Mouse (Mus musculus): ENCODE results near the gene Klhl2. TPM values are rescaled to one million over a fixed set of nuclear protein-coding genes. Genes with fewer than 3 reads are reported as not detected.

Klhl2 gene
- total RNA-seq, 2 experiments from 2014 or later: 266 to 309 TPM

DNA sequence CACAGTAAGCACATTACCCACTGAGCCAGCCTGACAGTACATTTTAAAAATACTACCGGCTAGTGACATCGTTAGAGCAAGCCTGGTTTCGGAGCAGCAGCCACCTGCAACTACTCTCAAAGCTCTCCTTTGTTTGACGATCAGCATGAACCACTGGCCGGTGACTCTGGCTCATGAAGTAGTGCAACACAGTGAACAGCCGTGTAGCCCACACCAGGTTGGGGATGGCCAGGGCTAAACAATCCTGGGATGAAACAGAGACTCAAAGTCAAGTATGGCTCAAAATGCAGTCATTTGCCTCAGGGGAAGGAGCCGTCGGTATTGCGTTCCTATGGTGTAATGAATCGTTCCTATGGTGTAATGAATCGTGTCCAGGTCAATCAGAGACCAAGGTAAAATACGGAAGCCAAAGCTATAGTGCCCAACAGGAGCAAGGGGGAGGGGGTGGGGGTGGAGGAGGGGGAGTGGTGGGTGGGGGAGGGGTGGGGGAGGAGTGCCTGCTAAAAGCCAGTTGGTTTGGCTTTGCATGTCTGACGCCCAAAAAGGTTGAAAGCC lies 17.2 kb downstream of the Klhl2 start:
- no peak for DNase-seq (ENCODE audit: extremely low spot score in 1 of 2, low spot score in 1 of 2)

DNA sequence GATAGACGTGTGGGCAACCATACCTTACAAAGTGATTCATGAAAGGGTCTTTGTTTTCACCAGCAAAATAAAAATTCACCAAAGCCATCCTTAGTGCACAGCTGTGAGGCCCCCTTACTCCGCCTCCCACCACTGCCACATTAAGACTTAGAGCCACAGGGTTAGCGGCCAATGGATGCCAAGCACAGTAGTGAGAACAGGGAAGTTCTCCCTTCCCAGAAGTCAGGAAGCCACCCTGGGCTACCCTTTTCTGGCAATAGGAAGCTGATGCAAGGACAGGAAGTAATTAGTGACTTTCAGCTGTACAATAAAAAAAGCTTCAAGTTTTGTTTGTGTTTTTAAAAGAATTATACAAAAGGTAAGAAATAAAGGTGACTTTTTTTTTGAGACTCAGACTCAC lies 18.2 kb downstream of the Klhl2 start:
- no peak for DNase-seq (ENCODE audit: extremely low spot score in 1 of 2, low spot score in 1 of 2)

DNA sequence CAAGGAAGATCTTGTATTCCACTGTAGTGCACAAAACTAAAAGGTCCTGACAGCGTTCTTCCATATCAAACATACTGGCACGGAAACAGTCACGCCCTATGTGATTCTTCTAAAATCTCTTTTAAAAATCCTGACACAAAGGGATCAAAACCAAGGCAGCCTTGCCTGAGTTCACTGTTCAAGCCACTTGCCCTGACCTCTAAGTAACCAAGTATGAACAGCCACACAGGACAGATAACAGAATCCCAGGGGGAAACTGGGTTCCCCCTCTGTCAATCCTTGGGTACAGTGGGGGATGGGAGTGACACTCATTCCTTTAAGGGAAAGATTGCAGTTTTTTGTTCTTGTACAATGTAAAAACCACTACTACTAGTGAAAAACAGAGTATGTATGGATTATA lies 19.9 kb downstream of the Klhl2 start:
- DNase-seq (ENCODE audit: extremely low spot score in 1 of 2, low spot score in 1 of 2): no peak

DNA sequence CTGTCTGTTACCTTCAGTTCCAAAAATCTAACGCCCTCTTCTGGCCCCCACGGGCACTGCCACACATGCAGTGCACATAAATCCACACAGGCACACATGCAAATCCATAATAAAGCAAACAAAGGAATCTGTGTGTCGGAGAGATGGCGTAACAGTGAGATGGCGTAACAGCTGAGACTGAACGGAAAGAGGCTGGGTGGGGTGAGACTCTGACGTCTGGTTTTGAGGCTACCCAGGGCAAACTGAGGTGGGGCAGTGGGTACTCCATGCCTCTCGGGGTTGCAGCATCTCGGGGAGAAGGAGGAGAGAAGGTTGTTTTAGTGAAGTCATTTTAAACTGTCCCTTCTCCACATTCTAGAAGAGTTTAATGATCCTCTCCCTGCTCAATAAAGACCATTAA lies 20.4 kb downstream of the Klhl2 start:
- no peak for DNase-seq (ENCODE audit: extremely low spot score in 1 of 2, low spot score in 1 of 2)

DNA sequence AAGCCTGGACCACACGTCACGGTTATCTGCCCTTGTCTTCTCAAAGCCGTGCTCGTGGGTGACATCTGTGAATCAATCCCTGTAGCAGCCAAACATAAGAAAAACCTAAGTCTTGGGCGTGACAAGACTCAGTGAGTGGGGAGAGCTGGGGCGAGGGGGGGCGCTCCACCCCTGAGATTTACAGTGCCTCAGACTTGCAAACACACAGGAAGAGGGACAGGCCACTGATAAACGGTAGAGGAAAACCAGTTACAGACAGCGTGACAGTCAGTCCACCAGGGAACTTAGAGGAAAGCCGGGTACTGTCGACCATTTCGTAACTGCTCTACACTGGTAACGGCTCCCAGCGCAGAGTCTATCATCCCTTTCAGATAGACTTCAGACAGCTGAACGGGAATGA lies 21.4 kb downstream of the Klhl2 start:
- DNase-seq (ENCODE audit: extremely low spot score in 1 of 2, low spot score in 1 of 2): no peak

DNA sequence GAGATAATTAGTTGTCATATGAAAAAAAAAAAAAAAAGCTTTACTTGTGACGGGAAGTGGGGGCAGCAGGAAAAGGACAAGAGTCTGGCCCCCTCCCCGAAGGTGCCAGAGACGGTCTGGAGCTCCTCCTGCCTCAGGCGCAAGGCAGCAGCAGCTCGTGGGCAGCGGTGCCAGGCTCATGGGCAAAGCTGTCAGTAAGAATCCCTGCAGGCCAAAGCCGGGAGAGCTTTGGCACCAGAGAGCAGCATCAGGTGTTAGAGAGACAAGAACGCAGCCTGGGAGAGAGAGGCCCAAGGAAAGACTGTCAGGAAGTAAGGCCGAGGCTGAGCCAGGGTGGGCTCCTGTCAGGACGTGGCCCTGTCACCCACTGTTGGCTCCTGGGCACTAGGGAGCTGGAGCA lies 22.5 kb downstream of the Klhl2 start:
- DNase-seq (ENCODE audit: extremely low spot score in 1 of 2, low spot score in 1 of 2): no peak

DNA sequence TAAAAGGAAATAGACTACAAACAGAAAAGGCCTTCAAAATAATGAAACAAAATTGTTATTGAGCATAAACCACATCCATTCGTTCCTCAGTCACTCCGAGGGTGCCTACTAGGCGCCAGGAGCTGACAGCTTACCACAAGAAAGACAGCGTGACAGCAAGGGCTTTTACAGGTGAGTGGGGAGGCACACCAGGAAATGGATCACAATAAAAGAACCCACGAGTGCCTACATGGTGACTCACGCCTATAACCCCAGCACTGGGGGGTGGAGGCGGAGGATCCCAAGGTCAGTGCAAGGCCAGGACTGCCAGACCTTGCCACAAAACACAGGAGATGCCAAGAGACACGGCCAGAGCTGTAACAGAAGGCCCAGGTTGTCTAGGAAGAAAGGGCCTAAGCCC lies 23.4 kb downstream of the Klhl2 start:
- DNase-seq (ENCODE audit: extremely low spot score in 1 of 2, low spot score in 1 of 2): no peak

DNA sequence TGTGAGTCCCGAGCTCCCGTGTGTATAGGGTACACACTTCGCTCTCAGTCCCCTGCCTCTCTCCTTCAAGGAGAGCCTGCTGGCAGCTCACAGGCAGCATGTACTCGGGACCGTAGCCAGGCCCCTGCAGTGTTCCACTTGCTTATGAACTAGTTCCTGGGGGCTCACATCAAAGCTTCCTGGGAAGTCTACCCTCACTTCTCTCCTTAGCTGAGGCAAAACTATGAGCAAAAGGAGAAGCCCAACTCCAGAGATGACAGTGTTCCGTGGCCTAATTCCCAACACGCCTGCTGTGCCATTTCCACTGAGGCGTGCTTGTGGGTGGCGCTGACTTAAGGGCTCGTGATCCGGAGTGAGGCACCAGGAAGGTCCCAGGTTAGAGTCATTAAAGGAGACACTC lies 25.9 kb downstream of the Klhl2 start:
- no peak for DNase-seq (ENCODE audit: extremely low spot score in 1 of 2, low spot score in 1 of 2)

DNA sequence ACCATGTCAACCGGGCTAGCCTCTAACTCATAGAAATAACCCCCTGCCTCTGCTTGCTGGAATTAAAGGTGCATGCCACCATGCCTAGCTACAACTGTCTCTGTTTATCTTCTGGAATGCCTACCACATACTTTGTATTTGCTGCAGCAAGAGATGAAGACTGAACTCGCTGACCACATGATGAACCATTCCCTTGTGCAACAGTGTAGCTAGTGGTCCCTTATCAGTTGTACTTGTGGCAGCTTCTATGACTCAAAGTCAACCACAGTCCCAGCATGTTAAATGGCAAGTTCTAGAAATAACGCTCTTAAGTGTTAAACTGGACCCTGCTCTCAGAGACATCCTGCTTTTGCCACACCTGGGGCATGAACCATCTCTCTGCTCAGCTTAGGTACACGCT lies 28.9 kb downstream of the Klhl2 start:
- DNase-seq (ENCODE audit: extremely low spot score in 1 of 2, low spot score in 1 of 2): no peak

DNA sequence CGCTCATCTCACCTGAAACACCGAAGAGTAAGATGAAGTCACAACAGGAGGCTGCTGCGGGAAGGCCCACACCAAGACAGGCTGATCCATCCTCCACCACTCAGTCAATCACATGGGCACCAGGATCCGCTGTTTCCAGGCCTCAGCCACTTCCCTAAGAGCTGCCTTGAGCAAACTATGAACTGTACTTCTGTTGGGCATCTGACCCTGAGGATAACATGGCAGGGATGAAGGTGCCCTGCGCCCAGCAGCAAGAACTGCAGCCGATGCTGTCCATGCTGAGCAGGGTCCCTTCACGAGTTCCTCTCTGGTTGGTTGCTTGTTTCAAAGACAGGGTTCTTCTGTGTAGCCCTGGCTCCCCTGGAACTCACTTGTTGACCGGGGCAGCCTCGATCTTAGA lies 38.0 kb downstream of the Klhl2 start:
- no peak for DNase-seq (ENCODE audit: extremely low spot score in 1 of 2, low spot score in 1 of 2)

DNA sequence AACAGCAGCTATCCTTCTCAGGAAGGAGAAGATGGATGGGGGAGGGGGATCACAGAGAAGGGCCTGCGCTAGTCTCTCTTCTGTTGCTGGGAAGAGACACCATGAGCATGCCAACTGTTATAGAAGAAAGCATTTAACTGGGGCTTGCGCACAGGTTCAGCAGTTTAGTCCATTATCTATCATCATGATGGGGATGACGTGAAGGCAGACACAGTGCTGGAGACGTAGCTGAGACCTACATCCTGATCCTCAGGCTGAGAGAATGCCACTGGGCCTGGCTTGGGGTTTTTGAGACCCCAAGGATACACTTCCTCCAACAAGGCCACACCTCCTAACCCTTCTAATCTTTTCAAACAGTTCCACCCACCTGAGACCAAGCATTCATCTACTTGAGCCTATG lies 38.7 kb downstream of the Klhl2 start:
- no peak for DNase-seq (ENCODE audit: extremely low spot score in 1 of 2, low spot score in 1 of 2)

DNA sequence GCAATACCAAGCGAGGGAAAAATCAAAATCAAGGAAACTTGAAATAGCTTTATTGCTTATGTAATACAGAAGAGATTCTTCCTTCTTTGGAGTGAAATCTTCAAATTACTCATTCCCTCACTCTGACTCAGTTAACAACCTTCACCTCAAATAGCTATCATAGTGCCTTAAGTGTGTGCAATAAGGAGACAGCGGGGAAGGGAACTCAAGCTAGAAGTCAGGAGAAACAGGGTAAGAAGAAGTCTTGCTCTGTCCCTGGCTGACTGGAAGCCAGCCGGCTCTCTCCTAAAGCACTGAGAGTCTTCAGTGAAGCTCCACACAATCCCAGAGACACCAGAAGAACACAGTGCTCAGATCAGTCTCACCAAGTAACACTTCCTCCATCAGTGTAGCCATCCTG lies 43.3 kb downstream of the Klhl2 start:
- DNase-seq (ENCODE audit: extremely low spot score in 1 of 2, low spot score in 1 of 2): no peak

DNA sequence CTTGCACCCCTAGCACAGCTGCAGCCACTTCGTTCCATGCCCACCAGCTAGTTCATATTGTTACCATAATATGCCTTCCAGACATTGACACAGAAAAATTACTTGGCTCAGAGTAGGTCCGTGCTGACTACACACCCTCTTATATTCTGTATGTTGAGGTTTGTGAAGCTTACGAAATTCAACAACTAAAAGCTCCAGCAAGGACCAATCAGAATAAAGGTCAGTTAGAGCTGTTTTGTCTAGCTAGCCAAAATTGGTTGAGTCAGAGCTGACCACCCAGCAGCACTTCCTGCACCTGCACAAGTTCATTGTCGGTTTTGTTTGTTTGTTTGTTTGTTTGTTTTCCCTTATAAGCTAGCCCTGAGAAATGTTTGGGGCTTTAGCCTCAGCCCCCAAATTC lies 44.8 kb downstream of the Klhl2 start:
- no peak for DNase-seq (ENCODE audit: extremely low spot score in 1 of 2, low spot score in 1 of 2)

DNA sequence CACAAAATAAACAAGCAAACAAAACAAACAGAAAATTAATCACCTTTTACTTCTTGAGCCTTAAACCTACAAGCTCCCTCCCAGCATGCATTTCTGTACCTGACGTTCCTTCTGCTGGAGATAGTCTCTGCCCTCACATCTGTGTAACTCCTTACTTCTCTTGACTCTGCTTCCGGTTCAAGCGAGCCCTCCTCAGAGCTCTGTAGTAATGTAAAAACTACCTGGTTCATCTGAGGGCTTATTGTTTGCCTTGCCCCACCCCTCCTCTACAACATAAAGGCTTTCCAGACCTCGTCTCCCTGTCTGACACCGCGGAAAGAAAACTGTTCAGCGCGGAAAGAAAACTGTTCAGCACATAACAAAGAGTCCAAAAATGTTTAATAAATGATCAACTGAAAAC lies 50.5 kb downstream of the Klhl2 start:
- DNase-seq (ENCODE audit: extremely low spot score in 1 of 2, low spot score in 1 of 2): no peak

DNA sequence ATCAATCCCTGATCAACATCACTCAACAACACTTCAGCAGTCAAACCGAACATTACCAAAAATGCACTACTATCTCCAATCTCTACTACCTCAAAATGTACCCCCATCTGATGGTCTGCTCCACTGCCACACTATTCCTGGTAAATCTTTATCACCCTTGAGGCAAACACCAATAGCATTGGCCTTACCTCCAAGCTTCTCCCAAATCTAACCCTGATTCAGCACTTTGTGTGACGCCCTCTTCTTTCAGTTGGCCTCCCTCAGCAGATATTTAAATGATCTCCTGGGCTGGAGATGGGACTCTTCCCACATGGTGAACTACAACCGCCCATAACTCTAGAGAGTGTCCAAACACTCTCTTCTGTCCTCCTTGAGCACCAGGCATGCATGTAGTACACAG lies 51.3 kb downstream of the Klhl2 start:
- no peak for DNase-seq (ENCODE audit: extremely low spot score in 1 of 2, low spot score in 1 of 2)

DNA sequence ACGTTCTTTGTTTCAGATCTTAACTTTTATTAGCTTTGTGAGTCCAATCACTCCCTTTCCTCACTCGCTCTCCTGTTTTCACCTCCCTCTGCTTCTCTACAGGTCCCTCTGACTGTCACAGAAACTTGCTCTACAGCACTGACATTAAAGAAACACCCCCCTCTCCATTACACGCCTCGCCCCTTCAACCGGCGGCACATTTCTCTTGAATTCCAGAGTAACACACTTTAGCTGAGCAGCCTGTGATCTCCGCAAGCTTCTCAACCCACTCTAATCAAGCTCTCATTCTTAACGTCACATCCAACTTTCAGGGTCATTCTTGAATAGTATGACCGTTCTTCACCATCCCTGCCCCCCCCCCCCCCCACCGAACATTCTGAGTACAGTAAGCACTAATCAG lies 52.1 kb downstream of the Klhl2 start:
- no peak for DNase-seq (ENCODE audit: extremely low spot score in 1 of 2, low spot score in 1 of 2)

DNA sequence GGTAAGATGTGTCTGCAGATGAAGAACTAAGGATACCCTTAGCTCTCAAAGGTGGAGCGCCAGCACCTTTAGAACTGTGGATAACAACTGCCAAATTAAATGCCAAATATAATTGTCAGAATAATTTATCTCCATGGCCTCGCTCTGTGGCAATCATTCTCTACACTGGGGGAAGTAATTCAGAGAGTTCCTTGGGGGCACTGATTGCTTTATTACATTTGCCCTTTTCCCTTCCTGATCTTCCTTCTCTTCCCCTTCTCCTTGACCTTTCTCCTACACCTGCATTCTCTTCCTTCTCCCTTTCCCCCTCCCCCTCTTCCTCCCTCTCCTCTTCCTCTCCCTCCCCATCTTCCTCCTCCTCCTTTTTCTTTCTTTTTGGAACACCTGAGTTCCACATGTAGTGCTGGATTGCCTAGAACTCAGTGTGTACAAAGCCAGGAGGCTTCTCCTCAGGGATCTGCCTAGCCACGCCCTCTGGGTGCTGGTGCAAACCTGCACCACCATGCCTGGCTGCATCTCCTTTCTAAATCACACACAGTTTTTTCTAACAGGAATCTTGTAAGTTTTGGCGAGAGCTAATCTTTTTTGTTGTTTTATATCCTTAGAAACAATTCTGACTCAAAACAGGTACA lies 58.5 kb downstream of the Klhl2 start:
- DNase-seq (ENCODE audit: extremely low spot score in 1 of 2, low spot score in 1 of 2): no peak

DNA sequence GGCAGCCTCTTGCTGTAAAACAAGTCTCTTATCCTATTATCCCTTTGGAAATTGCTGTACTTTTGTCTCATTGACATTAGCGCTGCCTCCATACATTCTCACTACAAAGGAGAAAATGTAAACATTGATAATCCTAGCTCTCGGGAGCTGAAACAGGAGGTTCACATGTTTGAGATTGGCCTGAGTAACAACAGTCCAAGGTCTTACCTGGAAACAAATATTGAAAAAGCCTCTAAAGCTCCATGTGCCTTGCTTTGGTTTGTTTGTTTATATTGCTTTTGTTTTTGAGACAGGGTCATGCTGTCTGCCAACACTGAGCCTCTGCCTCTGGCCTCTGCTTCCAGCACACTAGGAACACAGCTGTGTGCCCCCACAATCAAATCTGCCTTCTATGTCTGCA lies 59.4 kb downstream of the Klhl2 start:
- DNase-seq (ENCODE audit: extremely low spot score in 1 of 2, low spot score in 1 of 2): no peak

DNA sequence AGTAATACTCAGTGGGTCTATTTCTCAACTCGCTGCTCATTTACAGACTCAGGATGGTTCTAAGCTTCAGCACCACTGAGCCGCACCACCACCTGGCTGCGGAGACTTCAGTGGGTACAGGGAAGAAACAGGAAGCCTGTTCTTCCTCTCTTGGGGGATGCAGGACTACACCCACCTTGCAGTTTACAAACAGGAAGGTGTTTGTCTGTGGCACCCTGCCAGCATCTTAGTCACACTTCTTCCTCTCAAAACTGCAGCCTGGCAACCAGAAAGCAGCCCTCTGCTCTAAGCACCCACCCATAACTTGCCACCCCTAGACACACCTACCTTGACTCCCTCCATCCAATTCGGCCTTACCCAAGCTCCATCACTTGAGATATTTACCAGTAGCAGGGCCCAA lies 61.1 kb downstream of the Klhl2 start:
- DNase-seq (ENCODE audit: extremely low spot score in 1 of 2, low spot score in 1 of 2): no peak

DNA sequence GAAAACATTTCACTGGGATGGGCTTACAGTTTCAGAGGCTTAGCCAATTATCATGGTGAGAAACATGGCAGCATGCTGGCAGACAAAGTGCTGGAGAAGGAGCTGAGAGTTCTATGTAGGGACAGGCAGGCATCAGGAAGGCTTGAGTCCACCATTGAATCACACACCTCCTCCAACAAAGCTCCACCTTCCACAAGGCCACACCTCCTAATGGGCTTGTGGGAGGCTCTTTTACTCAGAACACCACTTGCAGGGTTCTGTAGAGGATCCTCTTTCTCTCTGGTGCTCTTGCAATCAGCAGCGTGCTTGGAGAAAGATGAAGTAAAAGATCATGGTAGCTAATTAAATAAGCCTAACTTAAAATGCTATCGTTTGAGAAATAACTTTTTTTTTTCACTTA lies 63.0 kb downstream of the Klhl2 start:
- no peak for DNase-seq (ENCODE audit: extremely low spot score in 1 of 2, low spot score in 1 of 2)

DNA sequence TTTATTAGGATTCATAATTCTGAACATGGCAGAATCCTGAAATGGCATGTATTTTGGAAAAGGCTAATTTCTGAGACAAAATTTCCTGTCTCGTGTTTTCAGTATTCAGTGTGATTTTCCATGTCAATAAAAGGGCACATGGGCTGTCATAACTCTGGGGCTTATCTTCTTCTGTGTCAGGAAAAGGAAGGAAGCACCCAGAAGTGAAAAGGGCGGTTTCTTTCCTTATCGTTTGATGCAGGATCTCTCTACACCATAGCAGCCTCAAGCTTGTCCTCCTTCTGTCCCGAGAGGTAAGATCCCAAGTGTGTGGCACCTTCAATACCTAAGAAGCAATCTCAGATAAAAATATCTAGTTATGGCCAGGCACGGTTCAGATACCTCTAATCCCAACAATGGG lies 65.6 kb downstream of the Klhl2 start:
- no peak for DNase-seq (ENCODE audit: extremely low spot score in 1 of 2, low spot score in 1 of 2)

DNA sequence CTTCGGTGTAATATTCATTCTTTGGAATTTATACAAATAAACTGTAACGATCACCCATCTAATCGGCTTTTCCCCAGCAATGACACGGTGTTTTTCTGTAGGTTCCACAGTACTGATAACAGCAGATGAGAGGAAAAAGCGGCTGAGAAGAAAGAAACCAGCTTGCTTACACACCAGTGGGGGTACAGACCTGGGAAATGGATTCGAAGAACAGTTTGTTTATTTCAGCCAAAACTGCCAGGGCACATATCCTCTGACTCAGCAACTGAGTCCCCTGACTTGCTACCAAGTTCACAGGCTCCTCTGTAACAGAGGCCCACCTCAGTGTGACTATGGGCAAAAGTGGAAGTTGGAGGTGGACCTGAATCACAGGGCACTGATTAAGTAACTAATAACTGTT lies 67.9 kb downstream of the Klhl2 start:
- DNase-seq (ENCODE audit: extremely low spot score in 1 of 2, low spot score in 1 of 2): no peak

DNA sequence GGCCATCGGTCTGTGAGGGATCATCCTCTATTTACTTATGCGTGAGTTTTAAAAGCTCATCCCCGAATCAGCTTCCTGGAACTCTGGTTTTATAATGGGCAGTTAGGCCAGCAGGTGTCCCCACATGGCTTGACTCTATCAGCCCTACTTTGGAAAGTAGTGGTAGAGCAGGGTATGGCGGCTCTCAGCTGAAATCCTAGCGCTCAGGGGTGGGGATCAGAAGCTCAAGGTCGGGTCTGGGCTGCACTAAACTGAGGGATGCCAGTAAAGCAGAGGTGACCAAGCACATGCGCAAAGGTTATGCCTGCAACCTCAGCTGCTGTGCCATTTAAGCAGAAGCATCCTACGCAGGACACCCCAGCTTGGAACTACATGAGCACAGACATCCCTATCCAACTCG lies 71.9 kb downstream of the Klhl2 start:
- DNase-seq (ENCODE audit: extremely low spot score in 1 of 2, low spot score in 1 of 2): no peak
